Mouse (Mus musculus): ENCODE results near the gene Wbp2nl. TPM values are rescaled to one million over a fixed set of nuclear protein-coding genes. Genes with fewer than 3 reads are reported as not detected.

Gene Wbp2nl
- polyA plus RNA-seq, 1 experiment from 2014 or later, result not detected

DNA sequence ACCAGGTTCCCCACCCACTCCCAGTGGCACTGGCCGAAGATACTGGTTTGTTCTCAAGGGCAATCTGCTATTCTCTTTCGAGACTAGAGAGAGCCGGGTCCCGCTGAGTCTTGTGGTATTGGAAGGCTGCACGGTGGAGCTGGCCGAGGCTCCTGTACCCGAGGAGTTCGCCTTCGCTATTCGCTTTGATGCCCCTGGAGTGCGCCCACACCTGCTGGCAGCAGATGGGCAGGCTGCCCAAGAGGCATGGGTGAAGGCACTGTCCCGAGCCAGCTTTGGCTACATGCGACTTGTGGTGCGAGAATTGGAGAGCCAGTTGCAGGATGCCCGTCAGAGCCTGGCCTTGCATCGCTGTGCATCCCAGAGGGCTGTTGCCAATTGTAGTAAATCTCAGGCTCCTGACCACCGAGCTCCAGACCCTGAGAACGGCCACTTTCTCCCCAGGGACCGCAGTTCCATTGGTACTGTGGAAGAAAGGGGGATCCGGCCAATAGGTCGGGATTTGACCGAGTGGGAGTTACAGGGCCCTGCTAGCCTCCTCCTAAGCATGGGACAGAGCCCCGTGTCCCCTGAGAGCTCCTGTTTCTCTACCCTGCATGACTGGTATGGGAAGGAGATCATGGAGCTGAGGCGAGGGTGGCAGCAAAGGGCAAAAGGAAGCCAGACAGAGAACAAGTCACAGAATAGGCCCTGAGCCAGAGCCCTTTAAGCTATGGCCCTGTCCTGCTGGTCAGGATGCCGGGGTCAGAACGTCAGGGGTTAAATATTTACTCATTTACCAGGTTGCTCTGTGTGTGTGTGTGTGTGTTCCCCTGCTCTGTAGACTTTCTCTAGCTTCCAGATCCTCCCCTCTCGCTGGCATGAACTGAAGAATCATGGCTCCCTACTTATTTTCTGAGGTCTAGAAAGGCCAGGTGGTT, 44.9 kb downstream of the Wbp2nl start:
- no peaks in the 10 kb centered on the region for H3K9me3 ChIP-seq
- H3K4me1 ChIP-seq, result peaks cover 25% of the 10 kb centered on the region
- peaks cover 14% of the 10 kb centered on the region for H3K27me3 ChIP-seq (replicated peaks)
- H3K9ac ChIP-seq, result no peak overlapping the region
- 91% methylated on average over 27 of the region's 27 CpGs for WGBS
- no peak overlapping the region for H3K4me2 ChIP-seq
- no peak overlapping the region for H3K27ac ChIP-seq
- no peak overlapping the region for H3K4me3 ChIP-seq
- H3K36me3 ChIP-seq (replicated peaks), result 0 out of 2 replicates have a peak, but pooled peaks cover 4% of the 10 kb centered on the region
- no peak for ATAC-seq (replicated peaks)

DNA sequence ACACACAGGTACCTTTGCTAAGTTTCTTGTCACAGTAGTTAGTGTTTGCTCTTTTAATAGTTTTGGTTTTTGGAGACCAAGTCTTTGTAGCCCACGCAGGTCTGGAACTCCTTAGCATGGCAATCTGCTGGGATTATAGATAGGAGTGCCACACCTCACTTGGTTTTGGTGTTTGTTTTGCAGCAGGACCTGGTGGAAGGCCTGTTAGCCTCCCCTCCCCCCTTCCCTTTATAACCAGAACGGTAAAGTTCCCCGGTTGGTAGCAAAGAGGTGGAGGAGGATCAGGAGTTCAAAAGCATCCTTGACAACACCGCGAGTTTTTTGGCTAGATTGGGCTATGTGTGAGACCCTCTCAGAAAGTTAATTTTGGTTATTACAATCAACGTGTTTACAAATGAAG, 46.2 kb downstream of the Wbp2nl start:
- peaks cover 17% of the 10 kb centered on the region for H3K36me3 ChIP-seq (replicated peaks)
- H3K9me3 ChIP-seq, result no peaks in the 10 kb centered on the region
- H3K4me1 ChIP-seq, result peaks cover 25% of the 10 kb centered on the region
- H3K27me3 ChIP-seq (replicated peaks), result peaks cover 14% of the 10 kb centered on the region
- no peak overlapping the region for H3K4me3 ChIP-seq
- H3K27ac ChIP-seq, result no peak overlapping the region
- no peak overlapping the region for H3K9ac ChIP-seq
- no peak for ATAC-seq (replicated peaks)
- H3K4me2 ChIP-seq, result no peak overlapping the region
- WGBS, result 89% methylated on average over 6 of the region's 6 CpGs

DNA sequence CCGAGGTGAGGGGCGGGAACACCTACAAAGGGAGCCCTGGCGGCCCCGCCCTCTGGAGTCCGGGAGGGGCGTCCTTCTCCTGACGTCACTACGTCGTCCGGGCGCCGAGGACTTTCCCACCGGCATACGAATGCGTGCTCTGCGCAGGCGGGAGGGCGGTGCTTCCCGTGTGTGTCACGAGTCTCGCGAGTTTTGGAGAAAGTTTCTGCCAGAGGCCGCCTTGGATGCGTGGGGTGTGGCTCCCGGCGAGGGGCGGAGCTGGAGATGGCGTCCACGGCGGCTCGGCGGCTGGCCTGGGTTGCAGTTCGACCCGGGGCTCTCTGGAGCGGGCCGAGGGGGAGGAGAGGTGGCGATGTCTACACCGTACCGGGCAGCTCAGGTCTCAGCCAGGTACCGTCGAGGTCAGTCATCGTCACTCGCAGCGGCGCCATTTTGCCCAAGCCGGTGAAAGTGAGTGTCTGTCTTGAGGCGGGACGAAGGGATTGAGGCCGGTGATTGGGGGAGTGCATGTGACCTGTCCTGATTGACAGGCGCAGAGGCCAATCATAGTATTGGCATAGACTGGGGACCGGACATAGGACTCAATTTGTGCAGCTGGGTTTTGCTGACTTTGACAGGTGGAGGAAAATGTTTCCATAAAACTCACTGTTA, 47.2 kb downstream of the Wbp2nl start:
- H3K27ac ChIP-seq, result peak overlapping the region; percentile 95
- WGBS, result under 1% methylated on average over 51 of the region's 51 CpGs
- peaks cover 6% of the 10 kb centered on the region for H3K27me3 ChIP-seq (replicated peaks)
- peaks cover 24% of the 10 kb centered on the region for H3K4me1 ChIP-seq
- H3K4me2 ChIP-seq, result peak overlapping the region; percentile 59
- H3K36me3 ChIP-seq (replicated peaks), result peaks cover 25% of the 10 kb centered on the region
- no peaks in the 10 kb centered on the region for H3K9me3 ChIP-seq
- peak overlapping the region; percentile 75 for H3K9ac ChIP-seq
- peak; percentile 99 for ATAC-seq (replicated peaks)
- H3K4me3 ChIP-seq, result peak overlapping the region; percentile 74

DNA sequence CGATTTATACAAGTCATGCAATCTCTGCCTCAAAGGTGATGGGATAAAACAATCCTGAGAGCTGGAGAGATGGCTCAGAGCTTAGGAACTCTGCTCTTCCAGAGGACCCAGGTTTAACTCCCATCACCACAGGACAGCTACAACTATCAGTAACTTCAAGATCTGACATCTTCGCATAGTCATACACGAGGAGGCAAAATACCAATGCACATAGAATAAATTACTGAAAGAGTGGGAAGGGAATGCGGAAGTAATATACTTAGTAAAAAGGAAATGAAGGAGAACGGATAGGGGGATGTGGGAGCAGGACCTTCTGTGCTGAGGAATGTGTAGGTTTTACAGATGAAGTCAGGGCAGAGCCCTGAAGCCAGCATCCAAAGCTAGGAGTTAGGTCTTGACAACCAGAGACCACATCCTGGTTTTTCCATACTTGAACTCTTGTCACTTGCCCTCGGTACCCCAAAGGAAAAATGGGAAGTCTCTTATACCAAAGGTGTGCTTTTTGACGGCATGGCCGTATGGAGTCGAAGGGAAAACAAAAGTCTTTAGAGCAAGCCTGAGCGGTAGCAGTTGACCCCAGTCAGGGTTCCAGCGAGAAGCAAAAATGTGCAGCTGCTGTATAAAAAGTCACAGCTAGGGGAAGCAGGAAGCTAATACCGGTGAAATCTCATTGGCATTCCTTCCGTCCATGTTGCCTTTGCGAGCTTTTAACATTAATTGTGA, 48.0 kb downstream of the Wbp2nl start:
- H3K4me1 ChIP-seq, result peaks cover 24% of the 10 kb centered on the region
- WGBS, result 62% methylated on average over 14 of the region's 14 CpGs
- peaks cover 3% of the 10 kb centered on the region; the same call in 1 of the 2 replicates for H3K27me3 ChIP-seq (replicated peaks)
- peak overlapping the region; percentile 59 for H3K4me2 ChIP-seq
- H3K27ac ChIP-seq, result peak overlapping the region; percentile 95
- ATAC-seq (replicated peaks), result peak; percentile 22; the same call in 1 of the 2 replicates
- H3K9me3 ChIP-seq, result no peaks in the 10 kb centered on the region
- H3K36me3 ChIP-seq (replicated peaks), result peaks cover 26% of the 10 kb centered on the region
- H3K9ac ChIP-seq, result peak overlapping the region; percentile 75
- peak overlapping the region; percentile 74 for H3K4me3 ChIP-seq

DNA sequence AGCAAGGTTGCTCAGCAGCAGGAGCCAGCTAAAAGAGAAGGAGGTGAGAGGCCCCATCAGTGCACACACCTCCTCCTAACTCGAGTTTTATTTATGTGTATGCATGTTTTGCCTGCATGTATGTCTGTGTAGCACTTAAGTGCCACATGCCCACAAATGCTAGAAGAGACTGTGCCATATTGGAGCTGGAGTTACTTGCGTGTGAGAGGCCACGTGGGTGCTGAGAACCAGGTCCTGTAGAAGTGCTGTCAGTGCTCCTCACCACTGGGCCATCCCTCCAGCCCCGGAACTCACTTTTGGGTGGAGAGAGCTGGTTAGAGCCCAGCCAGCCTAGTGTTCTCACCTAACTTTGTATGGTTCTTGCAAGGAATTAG, 48.5 kb downstream of the Wbp2nl start:
- H3K4me1 ChIP-seq, result peaks cover 29% of the 10 kb centered on the region
- peak overlapping the region; percentile 74 for H3K4me3 ChIP-seq
- H3K27ac ChIP-seq, result no peak overlapping the region
- WGBS, result 86% methylated on average over 4 of the region's 4 CpGs
- H3K9me3 ChIP-seq, result no peaks in the 10 kb centered on the region
- H3K36me3 ChIP-seq (replicated peaks), result peaks cover 26% of the 10 kb centered on the region
- no peak for ATAC-seq (replicated peaks)
- no peaks in the 10 kb centered on the region for H3K27me3 ChIP-seq (replicated peaks)
- H3K9ac ChIP-seq, result peak overlapping the region; percentile 75
- peak overlapping the region; percentile 59 for H3K4me2 ChIP-seq

DNA sequence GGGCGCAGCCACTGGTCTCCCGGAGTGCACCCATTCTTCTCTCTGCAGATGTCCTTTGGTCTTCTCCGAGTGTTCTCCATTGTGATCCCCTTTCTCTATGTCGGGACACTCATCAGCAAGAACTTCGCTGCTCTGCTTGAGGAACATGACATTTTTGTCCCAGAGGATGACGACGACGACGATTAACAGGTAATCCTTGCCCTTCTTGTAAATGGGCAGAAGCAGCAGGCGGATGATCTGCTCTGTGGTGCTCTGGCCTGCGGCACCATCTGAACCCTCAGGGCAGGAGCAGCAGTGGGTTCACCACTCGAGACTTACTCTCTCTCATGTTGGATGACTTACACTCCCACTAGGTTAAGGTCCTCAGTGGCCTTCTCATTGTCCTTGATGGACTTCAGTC, 49.1 kb downstream of the Wbp2nl start:
- Histone ChIP-seq H3K27me3 (replicated peaks) (no peaks in the 10 kb centered on the region), H3K9me3 (no peaks in the 10 kb centered on the region), H3K4me3 (no peak overlapping the region), H3K36me3 (replicated peaks) (peaks cover 26% of the 10 kb centered on the region), H3K4me1 (peaks cover 34% of the 10 kb centered on the region), H3K27ac (no peak overlapping the region), H3K9ac (no peak overlapping the region), H3K4me2 (no peak overlapping the region)
- WGBS, result 92% methylated on average over 12 of the region's 12 CpGs
- ATAC-seq (replicated peaks), result no peak

DNA sequence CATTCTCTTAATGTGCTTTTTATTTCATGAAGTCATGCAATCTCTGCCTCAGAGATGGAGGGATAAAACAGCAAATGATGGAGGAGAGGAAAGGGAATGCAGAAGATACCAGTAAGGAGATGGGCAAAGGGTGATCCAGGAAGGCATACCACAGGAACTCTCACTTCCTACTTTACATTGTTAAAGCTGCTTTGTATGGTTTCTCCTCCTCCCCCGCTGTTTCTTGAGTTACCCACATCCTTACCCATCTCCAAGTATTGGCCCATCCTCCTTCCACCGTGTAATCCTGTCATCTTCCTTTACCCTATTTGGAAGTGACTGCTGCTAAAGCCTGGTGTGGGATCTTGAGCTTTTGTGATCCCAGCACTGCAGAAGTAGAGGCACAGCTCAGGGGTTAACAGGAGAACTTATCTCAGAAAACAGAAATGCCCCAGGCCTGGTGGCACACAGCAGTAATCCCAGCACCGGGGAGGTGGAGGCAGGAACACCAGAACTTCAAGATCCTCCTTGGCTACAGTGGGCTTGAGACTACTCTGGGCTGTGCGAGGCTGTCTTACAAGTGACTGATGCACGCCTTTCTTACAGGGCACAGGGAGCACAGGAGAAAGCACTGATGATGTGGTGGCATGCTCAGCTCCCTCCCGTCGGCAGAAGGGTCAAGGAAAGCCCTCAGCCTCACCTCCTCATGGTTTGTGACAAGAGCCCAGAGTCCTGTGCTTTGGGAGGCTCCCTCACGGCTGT, 49.7 kb downstream of the Wbp2nl start:
- no peaks in the 10 kb centered on the region for H3K9me3 ChIP-seq
- no peak overlapping the region for H3K27ac ChIP-seq
- H3K4me2 ChIP-seq, result no peak overlapping the region
- no peaks in the 10 kb centered on the region for H3K27me3 ChIP-seq (replicated peaks)
- H3K9ac ChIP-seq, result no peak overlapping the region
- no peak overlapping the region for H3K4me3 ChIP-seq
- ATAC-seq (replicated peaks), result no peak
- H3K4me1 ChIP-seq, result peaks cover 40% of the 10 kb centered on the region
- WGBS, result 90% methylated on average over 8 of the region's 8 CpGs
- peaks cover 26% of the 10 kb centered on the region for H3K36me3 ChIP-seq (replicated peaks)

DNA sequence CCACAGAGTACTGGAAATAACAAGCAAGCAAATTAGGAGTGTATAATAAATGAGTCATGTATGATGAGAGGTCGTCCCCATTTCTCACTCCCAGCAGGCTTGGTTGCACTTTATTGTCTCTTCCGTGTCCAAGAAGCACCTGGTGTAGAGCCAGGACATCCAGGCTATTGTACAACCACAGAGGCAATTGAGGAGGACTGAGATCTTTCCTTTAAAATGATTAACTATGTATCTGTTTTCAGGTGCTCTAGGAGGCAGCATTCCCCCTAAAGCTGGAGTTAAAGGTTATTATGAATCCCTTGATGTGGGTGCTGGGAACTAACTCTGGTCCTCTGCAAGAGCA, 50.2 kb downstream of the Wbp2nl start:
- Histone ChIP-seq H3K27me3 (replicated peaks) (no peaks in the 10 kb centered on the region), H3K9ac (no peak overlapping the region), H3K4me2 (no peak overlapping the region), H3K27ac (no peak overlapping the region), H3K9me3 (no peaks in the 10 kb centered on the region), H3K4me3 (no peak overlapping the region), H3K36me3 (replicated peaks) (peaks cover 26% of the 10 kb centered on the region), H3K4me1 (peaks cover 41% of the 10 kb centered on the region)
- 95% methylated on average over 2 of the region's 2 CpGs for WGBS
- no peak for ATAC-seq (replicated peaks)

DNA sequence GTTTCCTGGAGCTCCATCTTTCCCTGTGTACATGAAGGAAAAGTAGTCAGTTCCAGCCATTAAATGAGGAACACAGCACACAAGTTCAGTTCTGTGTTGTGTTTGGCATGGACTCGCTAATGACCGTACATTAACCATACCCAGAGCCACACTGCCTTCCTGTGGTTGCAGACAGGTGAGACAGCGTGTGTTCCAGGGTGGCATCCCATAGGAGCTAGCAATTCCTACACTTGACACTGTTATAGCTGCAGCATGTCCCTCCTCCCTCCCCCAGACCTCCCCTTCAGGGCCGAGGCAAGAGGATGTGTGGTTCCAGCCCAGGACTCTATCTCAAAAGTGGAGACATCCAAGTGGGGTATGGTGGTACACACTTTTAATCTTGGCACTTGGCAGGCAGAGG, 51.6 kb downstream of the Wbp2nl start:
- WGBS, result 96% methylated on average over 4 of the region's 4 CpGs
- H3K4me1 ChIP-seq, result peaks cover 46% of the 10 kb centered on the region
- no peak overlapping the region for H3K27ac ChIP-seq
- ATAC-seq (replicated peaks), result no peak
- peaks cover 26% of the 10 kb centered on the region for H3K36me3 ChIP-seq (replicated peaks)
- no peaks in the 10 kb centered on the region for H3K27me3 ChIP-seq (replicated peaks)
- H3K9me3 ChIP-seq, result no peaks in the 10 kb centered on the region
- no peak overlapping the region for H3K9ac ChIP-seq
- no peak overlapping the region for H3K4me2 ChIP-seq
- H3K4me3 ChIP-seq, result no peak overlapping the region

DNA sequence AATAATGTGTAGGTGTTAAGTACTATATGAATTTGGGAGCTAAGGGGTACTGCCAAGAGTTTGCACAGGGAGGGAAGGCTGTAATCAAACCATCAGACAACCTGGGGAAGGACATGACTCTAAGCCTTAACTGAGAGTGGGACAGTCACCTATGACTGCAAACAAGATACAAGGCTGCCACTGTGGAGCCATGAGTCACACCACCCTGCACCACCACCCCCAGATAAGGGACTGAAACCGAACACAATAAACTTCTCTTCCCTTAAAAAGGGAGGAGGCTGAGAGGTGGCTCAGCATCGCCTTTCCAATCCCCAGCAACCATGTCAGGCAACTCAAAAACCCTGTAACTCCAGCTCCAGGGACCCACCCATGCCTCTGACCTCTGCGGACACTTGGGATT, 52.7 kb downstream of the Wbp2nl start:
- no peak for ATAC-seq (replicated peaks)
- H3K4me3 ChIP-seq, result no peak overlapping the region
- H3K9me3 ChIP-seq, result no peaks in the 10 kb centered on the region
- peaks cover 46% of the 10 kb centered on the region for H3K4me1 ChIP-seq
- WGBS, result 84% methylated on average over 3 of the region's 3 CpGs
- no peak overlapping the region for H3K4me2 ChIP-seq
- peaks cover 26% of the 10 kb centered on the region for H3K36me3 ChIP-seq (replicated peaks)
- no peak overlapping the region for H3K9ac ChIP-seq
- no peaks in the 10 kb centered on the region for H3K27me3 ChIP-seq (replicated peaks)
- no peak overlapping the region for H3K27ac ChIP-seq

DNA sequence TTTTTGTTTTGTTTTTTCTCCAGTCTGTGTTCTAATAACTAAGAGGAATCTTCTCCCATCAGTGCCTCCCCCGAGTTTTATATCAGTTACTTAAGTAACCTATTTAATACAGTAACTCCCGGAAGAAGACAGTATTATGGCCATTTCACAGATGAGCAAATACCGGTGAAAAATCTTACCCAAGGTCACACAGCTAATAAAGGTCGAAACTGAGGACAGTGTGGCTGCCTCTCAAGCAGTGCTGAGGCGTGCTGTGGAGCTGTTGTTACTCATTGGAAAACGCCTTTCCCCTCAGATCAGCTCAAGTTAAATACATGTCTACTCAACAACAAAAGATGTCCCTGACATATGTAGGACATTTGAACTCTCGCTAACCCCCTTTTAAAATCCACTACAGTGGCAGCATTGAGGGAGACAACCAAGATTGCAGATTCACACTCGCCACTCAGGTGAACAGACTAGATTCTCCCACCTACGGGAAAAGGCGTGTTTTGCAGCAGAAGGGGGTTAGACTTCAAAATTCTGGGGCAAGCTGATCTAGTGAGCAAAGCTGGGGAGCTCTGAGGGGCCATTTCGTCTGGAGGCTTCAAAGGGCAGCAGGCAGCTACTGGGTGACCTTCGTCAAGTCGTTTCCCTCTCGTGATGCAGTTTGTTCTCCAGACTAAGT, 54.5 kb downstream of the Wbp2nl start:
- H3K27me3 ChIP-seq (replicated peaks), result no peaks in the 10 kb centered on the region
- H3K36me3 ChIP-seq (replicated peaks), result peaks cover 26% of the 10 kb centered on the region
- H3K4me3 ChIP-seq, result peak overlapping the region; percentile 81
- H3K27ac ChIP-seq, result peak overlapping the region; percentile 86
- peaks cover 29% of the 10 kb centered on the region for H3K4me1 ChIP-seq
- peak overlapping the region; percentile 82 for H3K4me2 ChIP-seq
- WGBS, result 30% methylated on average over 14 of the region's 14 CpGs
- H3K9ac ChIP-seq, result peak overlapping the region; percentile 86
- no peaks in the 10 kb centered on the region for H3K9me3 ChIP-seq
- ATAC-seq (replicated peaks), result no peak

Measured in midbrain, embryonic 15.5 days (tissue).